Mouse (Mus musculus): ENCODE data around the gene Fpgs. TPM values are rescaled to one million over a fixed set of nuclear protein-coding genes. Genes with fewer than 3 reads are reported as not detected.

Fpgs gene
- total RNA-seq, 2 experiments from 2014 or later: 9.3 to 11.0 TPM

GRCm38 (mm10) chr2:32693823-32694411 lies 10.0 kb downstream of the Fpgs start:
- peak; percentile 95 to 96 for DNase-seq

- DNase-seq: no peak
These were observed 10.7 kb downstream of the Fpgs start for GRCm38 (mm10) chr2:32693282-32693681.

- DNase-seq: no peak
These were observed 11.4 kb downstream of the Fpgs start for GRCm38 (mm10) chr2:32692496-32692895.

- DNase-seq: no peak
These were observed 12.9 kb downstream of the Fpgs start for GRCm38 (mm10) chr2:32691041-32691440.

GRCm38 (mm10) chr2:32689420-32689819 lies 14.5 kb downstream of the Fpgs start:
- peak; percentile 82 to 85 for DNase-seq

GRCm38 (mm10) chr2:32687562-32687961 lies 16.4 kb downstream of the Fpgs start:
- no peak for DNase-seq

GRCm38 (mm10) chr2:32686640-32687039 lies 17.3 kb downstream of the Fpgs start:
- no peak for DNase-seq

- DNase-seq: no peak
These were observed 18.1 kb downstream of the Fpgs start for GRCm38 (mm10) chr2:32685807-32686206.

GRCm38 (mm10) chr2:32684681-32685428 lies 19.1 kb downstream of the Fpgs start:
- DNase-seq: no peak

- no peak for DNase-seq
These were observed 20.2 kb downstream of the Fpgs start for GRCm38 (mm10) chr2:32683701-32684100.

- DNase-seq: no peak
These were observed 21.1 kb downstream of the Fpgs start for GRCm38 (mm10) chr2:32682721-32683417.

- DNase-seq: no peak
These were observed 22.2 kb downstream of the Fpgs start for GRCm38 (mm10) chr2:32681754-32682153.

- DNase-seq: no peak
These were observed 22.8 kb downstream of the Fpgs start for GRCm38 (mm10) chr2:32680961-32681650.

GRCm38 (mm10) chr2:32680051-32680451 lies 23.9 kb downstream of the Fpgs start:
- DNase-seq: peak in 1 of 2 experiments; percentile 31

- no peak for DNase-seq
These were observed 26.3 kb downstream of the Fpgs start for GRCm38 (mm10) chr2:32677683-32678082.

- DNase-seq: no peak
These were observed 27.1 kb downstream of the Fpgs start for GRCm38 (mm10) chr2:32676821-32677220.

- no peak for DNase-seq
These were observed 30.6 kb downstream of the Fpgs start for GRCm38 (mm10) chr2:32673176-32673917.

- DNase-seq: no peak
These were observed 31.9 kb downstream of the Fpgs start for GRCm38 (mm10) chr2:32671907-32672595.

- no peak for DNase-seq
These were observed 32.8 kb downstream of the Fpgs start for GRCm38 (mm10) chr2:32671147-32671546.

- DNase-seq: no peak
These were observed 34.1 kb downstream of the Fpgs start for GRCm38 (mm10) chr2:32669876-32670275.

- DNase-seq: no peak
These were observed 35.8 kb downstream of the Fpgs start for GRCm38 (mm10) chr2:32668176-32668575.

GRCm38 (mm10) chr2:32667775-32668174 lies 36.2 kb downstream of the Fpgs start:
- no peak for DNase-seq

Data from layer of hippocampus, postnatal 36 days (tissue).